In the genomic region with DNA sequence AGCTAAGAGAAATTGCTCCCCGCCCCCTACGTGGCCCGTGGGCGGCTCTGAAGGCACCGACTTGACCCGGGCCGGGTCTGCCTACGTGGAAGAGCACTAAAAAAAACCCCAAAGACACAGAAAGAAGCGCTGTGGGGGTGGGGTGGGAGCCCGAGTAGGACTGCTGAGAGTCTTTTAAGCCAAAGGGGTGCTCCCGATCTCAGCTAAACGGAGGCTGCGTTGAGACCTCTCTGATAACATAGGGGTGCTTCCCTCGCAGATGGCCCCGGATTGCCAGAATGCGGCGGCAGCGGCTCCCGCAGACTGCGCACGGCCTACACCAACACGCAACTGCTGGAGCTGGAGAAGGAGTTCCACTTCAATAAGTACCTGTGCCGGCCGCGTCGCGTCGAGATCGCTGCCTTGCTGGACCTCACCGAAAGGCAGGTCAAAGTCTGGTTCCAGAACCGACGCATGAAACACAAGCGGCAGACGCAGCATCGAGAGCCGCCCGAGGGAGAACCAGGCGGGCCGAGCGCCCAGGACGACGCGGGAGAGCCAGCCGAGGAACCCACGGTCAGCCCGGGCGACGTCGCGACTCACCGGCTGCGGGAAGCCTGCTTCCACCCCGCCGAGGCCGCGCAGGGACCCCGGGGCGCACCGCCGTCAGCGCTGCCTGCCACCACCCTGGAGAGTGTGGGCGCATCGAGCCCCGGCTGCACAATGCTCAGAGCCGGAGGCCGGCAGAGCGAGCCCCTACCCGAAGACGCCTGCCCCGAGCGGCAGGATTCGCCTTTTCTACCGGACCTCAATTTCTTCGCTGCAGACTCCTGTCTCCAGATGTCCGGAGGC, we compare ENCODE assay signal across 8 mouse cellular contexts. TPM values are rescaled to one million over a fixed set of nuclear protein-coding genes. Genes with fewer than 3 reads are reported as not detected.
DNase-seq lines count a peak whose midpoint lies in the region; ATAC-seq lines count a peak whose summit lies in the region.

No protein-coding gene starts in this region.

- peak; percentile 4 for DNase-seq in gastrocnemius, postnatal 25 days
- DNase-seq in gastrocnemius, adult 18-20 months (ENCODE audit: low spot score) = no peak
- DNase-seq in adrenal gland, postnatal 14 days = peak; percentile 69
- peak; percentile 39 to 46 for DNase-seq in heart, postnatal 14 days
- DNase-seq in kidney, postnatal 36 days = peak; percentile 80 to 82
- DNase-seq in layer of hippocampus, adult 11-12 months (ENCODE audit: low spot score) = no peak

- peaks cover 5% of the 10 kb centered on the region; the same call in 1 of the 2 replicates for H3K36me3 ChIP-seq in neural tube, embryonic 14.5 days (ENCODE audit: control insufficient read depth, insufficient read depth, low read length)

- no peaks in the 10 kb centered on the region for H3K9me3 ChIP-seq in neural tube, embryonic 14.5 days (ENCODE audit: control insufficient read depth, low read length)

- under 1% methylated on average over 51 of the region's 75 CpGs for WGBS in neural tube, embryonic 14.5 days

- H3K9ac ChIP-seq in neural tube, embryonic 14.5 days (replicated peaks; ENCODE audit: low read depth, low read length) = peak overlapping the region; percentile 100

- no peaks in the 10 kb centered on the region for H3K27me3 ChIP-seq in neural tube, embryonic 14.5 days (ENCODE audit: control insufficient read depth, insufficient read depth, low read length)

- ATAC-seq in neural tube, embryonic 14.5 days (ENCODE audit: low read depth) = no peak
- no peak for ATAC-seq in megakaryocyte progenitor cell, adult 5-6 weeks (replicated peaks; ENCODE audit: poor library complexity)

- peak overlapping the region; percentile 91 for H3K4me3 ChIP-seq in neural tube, embryonic 14.5 days (ENCODE audit: low read depth, low read length)

- peaks cover 40% of the 10 kb centered on the region for H3K4me1 ChIP-seq in neural tube, embryonic 14.5 days (ENCODE audit: control insufficient read depth, insufficient read depth, low read length)

- intact Hi-C loops in heart, postnatal 14 days (cut with DNase I) = loop anchor here (5.0 kb wide), 1 partner anchor 36 kb away; the partner anchor contains the start of gene Hoxb4

- peak overlapping the region; percentile 100 for H3K27ac ChIP-seq in neural tube, embryonic 14.5 days (ENCODE audit: low read depth, low read length)

- H3K4me2 ChIP-seq in neural tube, embryonic 14.5 days (ENCODE audit: low read depth, low read length) = peak overlapping the region; percentile 97

RNA-seq across cellular contexts. Expression of gene Hoxb2, which starts 2.6 kb away (rescaled TPM):
- total RNA-seq in gastrocnemius, postnatal 25 days (2021) = under 1 TPM; 0.15 to 0.24 TPM
- not detected for total RNA-seq in gastrocnemius, adult 18-20 months (2021)
- total RNA-seq in adrenal gland, postnatal 14 days (2021) = 18.0 and 19.3 TPM in 2 replicates
- 1 to 10 TPM in 1 of 2 experiments, under 1 TPM in 1; 0.78 to 1.3 TPM for total RNA-seq in heart, postnatal 14 days (2021)
- polyA plus RNA-seq in neural tube, embryonic 14.5 days (2014; fragmentation: Nextera tagmentation; extraction: Ambion mirVana) = 45.2 and 48.5 TPM in 2 replicates
- total RNA-seq in megakaryocyte progenitor cell, adult 5-6 weeks (2015) = 0.07 and 0.49 TPM in 2 replicates
- total RNA-seq in megakaryocyte progenitor cell, adult 5-6 weeks (2017) = 0.12 and 0.14 TPM in 2 replicates

RNA-seq across cellular contexts. Expression of gene Hoxb1, which starts 12.6 kb away (rescaled TPM):
- total RNA-seq in gastrocnemius, postnatal 25 days (2021) = not detected
- not detected for total RNA-seq in gastrocnemius, adult 18-20 months (2021)
- not detected in 2 replicates for total RNA-seq in adrenal gland, postnatal 14 days (2021)
- not detected for total RNA-seq in heart, postnatal 14 days (2021)
- 0.62 and 0.96 TPM in 2 replicates for polyA plus RNA-seq in neural tube, embryonic 14.5 days (2014; fragmentation: Nextera tagmentation; extraction: Ambion mirVana)
- total RNA-seq in megakaryocyte progenitor cell, adult 5-6 weeks (2015) = not detected in 2 replicates
- total RNA-seq in megakaryocyte progenitor cell, adult 5-6 weeks (2017) = not detected in 2 replicates

RNA-seq across cellular contexts. Expression of gene Hoxb3, which starts 29.8 kb away (rescaled TPM):
- under 1 TPM; 0.43 to 0.78 TPM for total RNA-seq in gastrocnemius, postnatal 25 days (2021)
- under 1 TPM; 0.21 to 0.39 TPM for total RNA-seq in gastrocnemius, adult 18-20 months (2021)
- 17.1 and 26.0 TPM in 2 replicates for total RNA-seq in adrenal gland, postnatal 14 days (2021)
- under 1 TPM; 0.76 to 0.79 TPM for total RNA-seq in heart, postnatal 14 days (2021)
- polyA plus RNA-seq in neural tube, embryonic 14.5 days (2014; fragmentation: Nextera tagmentation; extraction: Ambion mirVana) = 13.5 and 13.9 TPM in 2 replicates
- total RNA-seq in megakaryocyte progenitor cell, adult 5-6 weeks (2015) = 1.2 and 1.6 TPM in 2 replicates
- total RNA-seq in megakaryocyte progenitor cell, adult 5-6 weeks (2017) = 0.83 and 1.3 TPM in 2 replicates

RNA-seq across cellular contexts. Expression of gene Hoxb4, which starts 34.8 kb away (rescaled TPM):
- under 1 TPM; 0.24 to 0.38 TPM for total RNA-seq in gastrocnemius, postnatal 25 days (2021)
- total RNA-seq in gastrocnemius, adult 18-20 months (2021) = under 1 TPM; 0.16 to 0.31 TPM
- 14.0 and 15.7 TPM in 2 replicates for total RNA-seq in adrenal gland, postnatal 14 days (2021)
- 1 to 10 TPM; 1.0 to 1.3 TPM for total RNA-seq in heart, postnatal 14 days (2021)
- polyA plus RNA-seq in neural tube, embryonic 14.5 days (2014; fragmentation: Nextera tagmentation; extraction: Ambion mirVana) = 3.4 and 4.1 TPM in 2 replicates
- 1.7 and 2.7 TPM in 2 replicates for total RNA-seq in megakaryocyte progenitor cell, adult 5-6 weeks (2015)
- 1.5 and 2.2 TPM in 2 replicates for total RNA-seq in megakaryocyte progenitor cell, adult 5-6 weeks (2017)

RNA-seq across cellular contexts. Expression of gene Hoxb5, which starts 49.8 kb away (rescaled TPM):
- under 1 TPM; 0.38 to 0.64 TPM for total RNA-seq in gastrocnemius, postnatal 25 days (2021)
- total RNA-seq in gastrocnemius, adult 18-20 months (2021) = under 1 TPM; 0.09 to 0.14 TPM
- total RNA-seq in adrenal gland, postnatal 14 days (2021) = 17.1 and 18.7 TPM in 2 replicates
- under 1 TPM; 0.19 to 0.22 TPM for total RNA-seq in heart, postnatal 14 days (2021)
- polyA plus RNA-seq in neural tube, embryonic 14.5 days (2014; fragmentation: Nextera tagmentation; extraction: Ambion mirVana) = 49.1 and 52.4 TPM in 2 replicates
- 0.07 and 0.44 TPM in 2 replicates for total RNA-seq in megakaryocyte progenitor cell, adult 5-6 weeks (2015)
- total RNA-seq in megakaryocyte progenitor cell, adult 5-6 weeks (2017) = 0.14 TPM in 1 of 2 replicates, not detected in the other

Comparison
In these comparisons a context has a peak if more than half of its experiments do, and no peak if none do; other contexts are left out.
1. DNase-seq: peak in gastrocnemius, postnatal 25 days (single experiment), adrenal gland, postnatal 14 days (single experiment), heart, postnatal 14 days (2 of 2) and kidney, postnatal 36 days (2 of 2); none in gastrocnemius, adult 18-20 months (single experiment) and layer of hippocampus, adult 11-12 months (single experiment).